Mouse (Mus musculus): ENCODE data around the gene Phactr4. TPM values are rescaled to one million over a fixed set of nuclear protein-coding genes. Genes with fewer than 3 reads are reported as not detected.

The Phactr4 gene
- polyA plus RNA-seq, 1 experiment from 2014 or later, result 7.8 TPM

DNA sequence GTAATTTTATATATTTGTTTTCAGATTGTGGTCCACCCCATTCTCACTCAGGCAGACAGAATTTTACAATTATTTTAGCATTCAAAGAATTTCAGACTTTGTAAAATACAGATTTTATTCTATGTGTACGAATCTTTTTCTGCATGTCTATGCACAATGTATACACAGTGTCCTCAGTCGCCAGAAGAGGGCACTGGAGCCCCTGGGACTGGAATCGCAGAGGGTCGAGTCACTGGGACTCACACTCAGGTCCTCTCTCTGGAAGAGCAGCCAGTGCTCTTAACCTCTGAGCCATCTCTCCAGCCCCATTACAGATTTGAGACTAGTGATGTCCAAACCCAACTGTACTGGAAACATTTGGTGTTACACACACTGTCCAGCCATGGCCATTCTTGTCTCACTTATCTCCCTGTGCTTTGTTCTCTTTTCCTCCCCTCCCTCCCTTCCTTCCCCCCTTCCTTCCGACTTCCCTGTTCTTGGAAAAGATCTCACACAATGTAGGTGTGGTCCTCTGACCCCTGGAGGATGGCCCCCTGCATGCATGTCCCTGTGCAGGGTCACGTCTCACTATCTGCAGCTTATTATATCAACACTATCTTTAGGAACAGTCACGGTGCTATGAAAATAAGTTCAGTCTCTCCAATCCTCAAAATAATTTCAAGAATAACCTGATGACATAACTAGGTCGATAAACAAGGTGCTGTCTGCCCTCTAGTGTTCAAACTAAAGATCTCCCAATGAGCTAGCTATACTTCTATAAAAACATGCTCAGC is 10.8 kb downstream of the Phactr4 start:
- no peak for DNase-seq (ENCODE audit: low spot score)

- no peak for DNase-seq (ENCODE audit: low spot score)
These were observed 12.6 kb downstream of the Phactr4 start for GRCm38 (mm10) chr4:132409587-132410229.

GRCm38 (mm10) chr4:132406393-132407189 is 15.7 kb downstream of the Phactr4 start:
- no peak for DNase-seq (ENCODE audit: low spot score)

DNA sequence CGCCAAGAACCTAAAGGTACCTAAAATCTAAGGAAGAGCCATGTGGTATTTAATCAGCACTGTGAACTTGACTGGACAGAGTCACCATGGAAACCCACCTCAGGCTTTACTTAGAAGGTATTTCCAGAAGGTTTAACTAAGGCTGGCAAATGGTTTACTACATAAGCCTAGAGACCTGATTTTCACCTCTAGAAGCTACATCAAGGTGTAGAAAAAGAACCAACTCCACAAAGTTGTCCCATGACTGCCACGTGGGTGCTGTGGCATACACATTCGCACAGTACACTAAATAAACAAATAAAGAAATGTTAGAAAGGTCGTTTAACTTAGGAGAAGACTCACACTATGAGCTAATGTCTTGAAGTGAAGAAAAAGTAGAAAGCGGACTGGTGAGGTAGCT is 17.7 kb downstream of the Phactr4 start:
- no peak for DNase-seq (ENCODE audit: low spot score)

- DNase-seq (ENCODE audit: low spot score), result no peak
These were observed 19.1 kb downstream of the Phactr4 start for GRCm38 (mm10) chr4:132403063-132403660.

GRCm38 (mm10) chr4:132401016-132401415 is 21.3 kb downstream of the Phactr4 start:
- no peak for DNase-seq (ENCODE audit: low spot score)

DNA sequence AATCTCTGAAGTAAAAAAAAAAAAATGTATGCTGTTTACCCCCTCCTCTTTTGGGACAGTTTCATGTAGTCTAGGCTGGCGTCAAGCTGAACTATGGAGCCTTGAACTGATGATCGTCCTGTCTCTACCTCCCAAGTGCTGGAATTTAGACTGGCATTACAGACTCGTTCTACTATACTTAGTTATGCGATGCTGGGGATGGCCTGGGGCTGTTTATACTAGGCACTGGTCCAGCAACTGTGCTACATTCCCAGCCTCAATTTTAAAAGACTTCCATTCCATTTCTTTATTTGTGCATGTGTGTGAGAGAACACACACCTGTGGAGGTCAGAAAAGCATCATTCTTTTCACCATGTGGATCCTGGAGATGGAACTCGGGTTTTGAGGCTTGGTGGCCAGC is 23.4 kb downstream of the Phactr4 start:
- DNase-seq (ENCODE audit: low spot score), result no peak

- DNase-seq (ENCODE audit: low spot score), result no peak
These were observed 24.1 kb downstream of the Phactr4 start for GRCm38 (mm10) chr4:132398045-132398774.

GRCm38 (mm10) chr4:132397120-132397519 is 25.2 kb downstream of the Phactr4 start:
- DNase-seq (ENCODE audit: low spot score), result no peak

DNA sequence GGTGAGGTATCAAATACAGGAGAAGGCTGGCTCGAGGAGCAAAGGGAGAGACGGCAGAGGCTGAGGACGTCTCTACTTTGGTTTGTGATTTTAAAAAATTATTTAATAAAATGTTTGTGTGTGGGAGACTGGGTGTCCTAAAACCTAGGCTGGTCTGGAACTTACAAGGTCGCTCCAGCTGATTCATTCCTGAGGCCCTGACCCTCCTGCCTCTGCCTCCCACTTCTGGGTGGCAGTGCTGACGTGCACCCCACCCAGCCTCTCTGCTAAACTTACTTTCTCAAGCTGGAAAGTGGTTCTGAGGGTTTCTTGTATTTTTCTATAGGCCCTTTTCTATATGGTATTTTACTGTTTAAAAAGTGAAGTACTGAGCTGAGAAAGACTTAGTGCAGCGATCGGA is 26.0 kb downstream of the Phactr4 start:
- no peak for DNase-seq (ENCODE audit: low spot score)

DNA sequence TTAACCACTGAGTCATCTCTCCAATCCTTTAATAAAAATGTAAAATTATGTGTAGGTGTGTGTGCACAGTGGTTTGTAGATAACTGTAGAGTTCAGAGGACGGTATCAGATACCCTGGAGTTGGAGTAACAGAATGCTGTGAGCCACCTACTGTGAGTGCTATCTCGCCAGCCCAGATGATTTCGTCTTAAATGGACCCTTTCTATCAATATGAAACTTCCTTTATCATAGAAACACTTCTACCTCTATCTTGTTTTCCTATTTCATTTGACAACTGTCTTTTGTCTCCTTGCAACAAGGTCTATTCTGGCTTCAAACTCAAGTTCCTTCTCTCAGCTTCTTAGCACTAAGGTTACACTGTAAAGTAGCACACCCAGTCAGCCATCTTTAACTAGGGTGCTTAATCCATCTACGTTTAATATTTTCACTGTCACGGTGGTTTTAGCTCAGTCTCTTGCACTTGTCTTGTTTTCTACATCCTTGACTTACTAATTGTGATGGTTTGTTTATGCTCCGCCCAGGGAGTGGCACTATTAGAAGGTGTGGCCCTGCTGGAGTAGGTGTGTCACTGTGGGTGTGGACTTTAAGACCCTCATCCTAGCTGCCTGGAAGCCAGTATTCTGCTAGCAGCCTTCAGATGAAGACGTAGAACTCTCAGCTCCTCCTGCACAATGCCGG is 31.1 kb downstream of the Phactr4 start:
- DNase-seq (ENCODE audit: low spot score), result no peak

GRCm38 (mm10) chr4:132389302-132389701 is 33.0 kb downstream of the Phactr4 start:
- peak; percentile 39 for DNase-seq (ENCODE audit: low spot score)

GRCm38 (mm10) chr4:132387617-132388016 is 34.7 kb downstream of the Phactr4 start:
- no peak for DNase-seq (ENCODE audit: low spot score)

- DNase-seq (ENCODE audit: low spot score), result no peak
These were observed 35.4 kb downstream of the Phactr4 start for GRCm38 (mm10) chr4:132386846-132387245.

DNA sequence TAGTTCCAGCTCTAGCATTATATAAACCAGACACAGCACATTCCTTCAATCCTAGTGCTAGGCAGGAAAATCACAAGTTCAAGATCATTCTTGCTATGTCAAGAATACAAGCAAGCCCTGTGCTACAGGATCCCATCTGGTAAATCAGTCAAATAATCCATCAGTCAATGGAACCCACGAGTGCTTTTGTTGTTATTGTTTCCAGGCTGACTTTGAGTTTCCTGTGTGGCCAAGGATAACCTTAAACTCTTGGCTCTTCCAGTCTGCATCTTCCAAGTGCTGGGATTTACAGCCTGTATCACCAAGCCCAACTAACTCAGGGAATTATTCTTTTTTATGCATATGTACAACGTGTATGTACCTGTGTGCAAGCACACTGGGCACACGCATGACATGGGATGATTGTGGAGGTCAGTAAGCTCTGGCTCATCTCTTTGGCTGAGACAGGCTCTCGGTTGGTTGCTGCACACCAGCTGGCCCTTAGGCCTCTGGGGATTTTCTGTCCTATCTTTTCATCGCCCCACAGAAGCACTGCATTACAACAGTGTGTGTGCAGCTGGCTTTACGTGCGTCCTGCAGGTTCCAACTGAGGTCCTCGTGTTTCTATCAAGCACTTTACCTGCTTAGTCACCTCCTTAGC is 36.4 kb downstream of the Phactr4 start:
- DNase-seq (ENCODE audit: low spot score), result no peak

GRCm38 (mm10) chr4:132383455-132383854 is 38.8 kb downstream of the Phactr4 start:
- DNase-seq (ENCODE audit: low spot score), result no peak

GRCm38 (mm10) chr4:132382296-132382695 is 40.0 kb downstream of the Phactr4 start:
- DNase-seq (ENCODE audit: low spot score), result no peak

GRCm38 (mm10) chr4:132380965-132381616 is 41.2 kb downstream of the Phactr4 start:
- no peak for DNase-seq (ENCODE audit: low spot score)

DNA sequence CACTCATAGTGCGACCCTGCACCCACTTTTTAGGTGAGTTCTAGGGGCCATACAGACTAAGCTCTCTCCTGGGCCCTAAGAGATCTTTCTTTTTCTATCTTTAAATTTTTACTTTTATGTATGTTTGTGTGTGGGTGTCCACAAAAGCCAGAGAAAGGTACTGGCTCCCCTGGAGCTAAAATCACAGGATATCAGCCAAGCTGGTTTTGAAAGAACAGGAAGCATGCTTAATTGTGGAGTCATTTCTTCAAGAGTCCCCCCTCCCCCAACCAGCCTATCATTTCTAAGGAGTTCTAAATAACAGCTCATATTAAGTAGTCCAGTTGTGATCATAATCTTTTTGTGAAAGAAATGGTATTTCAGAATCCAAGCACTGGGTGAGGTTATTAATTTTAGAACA is 48.5 kb downstream of the Phactr4 start:
- no peak for DNase-seq (ENCODE audit: low spot score)
